Mouse (Mus musculus): Measurements from ENCODE around the gene Lrrc57. TPM values are rescaled to one million over a fixed set of nuclear protein-coding genes. Genes with fewer than 3 reads are reported as not detected.

The Lrrc57 gene
- total RNA-seq (2021) = 10 to 100 TPM; 10.7 to 11.3 TPM
- long read RNA-seq, experiment 1, partial matches to known transcripts = 0 of 17 reads
- long read RNA-seq, experiment 1, other reads (novel, unspliced or antisense) = 9 of 17 reads
- long read RNA-seq, experiment 2, transcript Lrrc57-202 (6 exons, 1,962 nt) = major isoform, 9 of 22 reads
- long read RNA-seq, experiment 2, partial matches to known transcripts = 3 of 22 reads
- long read RNA-seq, experiment 2, other reads (novel, unspliced or antisense) = 6 of 22 reads

DNA sequence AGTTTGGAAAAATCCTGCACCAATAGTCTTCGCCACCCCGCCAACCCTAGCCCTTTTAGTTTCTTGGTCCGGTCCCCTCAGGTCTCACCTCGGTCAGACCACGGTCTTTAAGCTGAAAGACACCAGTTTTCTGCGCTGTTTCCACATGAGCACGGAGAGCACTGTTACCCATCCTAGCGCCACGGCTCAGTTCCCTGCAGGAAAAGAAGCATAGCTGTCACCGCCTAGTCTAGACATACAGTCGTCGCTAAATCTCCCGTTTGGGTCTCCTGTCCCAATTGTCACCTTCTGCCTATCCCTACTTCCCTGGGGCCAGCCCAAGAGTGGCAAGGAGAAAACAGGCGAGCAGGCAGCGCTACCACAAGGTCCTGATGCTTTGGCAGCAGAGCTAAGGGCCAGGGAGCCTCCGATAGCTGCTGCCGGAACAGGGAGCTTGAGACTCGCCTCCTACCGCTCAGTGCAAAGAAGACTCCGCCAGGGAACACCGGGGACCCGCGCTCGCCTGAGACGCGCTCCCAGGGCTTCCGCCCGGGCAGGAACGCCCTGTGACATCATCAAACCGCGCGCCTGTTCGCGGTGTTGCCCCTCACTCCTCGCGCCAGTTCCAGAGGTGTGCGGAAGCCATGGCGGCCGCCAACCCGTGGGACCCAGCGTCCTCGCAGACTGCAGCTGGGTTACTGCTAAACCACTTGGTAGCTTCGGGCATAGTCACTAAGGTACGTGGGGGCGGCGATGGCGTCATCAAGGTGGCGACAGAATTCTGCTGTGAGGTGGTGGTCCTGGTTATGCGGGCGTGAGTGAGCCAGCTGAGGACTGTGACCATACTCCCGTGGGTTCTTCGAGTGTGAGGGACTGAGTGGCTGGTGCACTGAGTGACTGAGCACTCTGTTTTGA, at the start of gene Lrrc57, which contains the start of gene Haus2:
TSS of gene Lrrc57 (minus strand) at position 691 of the 894 bp plus-strand sequence.
TSS of gene Haus2 (plus strand) at position 554 of the 894 bp plus-strand sequence.
- DNase-seq = peak; percentile 87

GRCm38 (mm10) chr2:120658486-120658885, 49.2 kb upstream of the Lrrc57 start:
- no peak for DNase-seq

DNA sequence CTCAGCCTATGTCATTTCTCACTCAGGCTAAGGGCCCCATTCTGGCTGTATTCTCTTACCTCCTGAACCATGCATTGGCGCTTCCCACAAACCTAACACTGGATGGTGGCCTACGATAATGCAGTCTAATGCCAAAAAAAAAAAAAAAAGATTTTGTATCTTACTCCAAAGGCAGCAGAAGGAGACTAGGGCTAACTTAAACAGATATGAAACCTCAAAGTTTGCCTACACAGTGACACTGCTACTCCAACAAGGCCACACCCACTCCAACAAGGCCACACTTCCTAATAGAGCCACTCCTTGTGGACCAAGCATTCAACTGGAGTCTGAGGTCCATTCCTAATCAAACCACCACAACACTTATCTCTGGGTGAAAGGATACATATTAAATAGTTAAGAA, 47.4 kb upstream of the Lrrc57 start:
- DNase-seq = no peak

GRCm38 (mm10) chr2:120655905-120656304, 46.6 kb upstream of the Lrrc57 start:
- no peak for DNase-seq

- no peak for DNase-seq
Observed at GRCm38 (mm10) chr2:120654693-120655092, 45.4 kb upstream of the Lrrc57 start.

DNA sequence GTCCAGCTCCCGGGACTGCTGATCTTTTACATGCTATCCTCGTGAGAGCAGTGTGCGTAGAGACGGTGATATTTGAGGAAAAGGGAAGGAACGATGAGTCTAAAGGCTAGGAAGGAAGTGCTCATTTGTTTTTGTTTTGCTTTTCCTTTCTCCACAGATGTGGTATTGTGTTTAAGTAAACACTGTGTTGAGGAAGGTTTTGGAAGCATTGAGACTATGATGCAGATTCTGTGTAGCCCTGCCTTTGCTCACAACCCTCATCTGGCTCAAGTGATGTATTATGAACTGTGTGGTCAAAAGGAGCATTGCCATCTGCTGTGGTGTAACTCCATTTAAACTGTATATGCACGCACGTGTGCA, 43.6 kb upstream of the Lrrc57 start:
- DNase-seq = no peak

- no peak for DNase-seq
Observed at GRCm38 (mm10) chr2:120652256-120652924, 43.1 kb upstream of the Lrrc57 start.

GRCm38 (mm10) chr2:120646777-120647176, 37.5 kb upstream of the Lrrc57 start:
- DNase-seq = peak; percentile 24

- DNase-seq = peak; percentile 80
Observed at GRCm38 (mm10) chr2:120643836-120644235, 34.5 kb upstream of the Lrrc57 start.

- DNase-seq = no peak
Observed at GRCm38 (mm10) chr2:120640835-120641234, 31.5 kb upstream of the Lrrc57 start.

- DNase-seq = peak; percentile 21
Observed at GRCm38 (mm10) chr2:120631957-120632356, 22.6 kb upstream of the Lrrc57 start.

DNA sequence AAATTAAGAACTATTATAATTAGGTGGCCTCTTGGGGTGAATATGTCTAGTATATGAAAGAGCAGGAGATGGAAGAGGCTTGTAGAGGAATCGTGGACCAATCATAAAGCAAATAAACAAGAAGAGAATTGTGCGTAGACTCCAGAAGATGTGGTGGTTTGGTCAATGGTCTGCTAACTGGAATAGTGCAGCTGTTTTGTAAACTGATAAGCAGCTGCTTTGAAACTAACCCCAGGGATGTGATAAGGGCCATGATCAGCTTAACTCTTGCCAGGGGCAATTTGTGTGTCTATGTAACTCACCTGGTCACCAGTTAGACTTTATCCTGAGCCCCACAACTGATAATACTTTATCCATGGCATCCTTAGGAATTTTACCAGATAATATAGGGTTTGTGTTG, 22.2 kb upstream of the Lrrc57 start:
- DNase-seq = no peak

DNA sequence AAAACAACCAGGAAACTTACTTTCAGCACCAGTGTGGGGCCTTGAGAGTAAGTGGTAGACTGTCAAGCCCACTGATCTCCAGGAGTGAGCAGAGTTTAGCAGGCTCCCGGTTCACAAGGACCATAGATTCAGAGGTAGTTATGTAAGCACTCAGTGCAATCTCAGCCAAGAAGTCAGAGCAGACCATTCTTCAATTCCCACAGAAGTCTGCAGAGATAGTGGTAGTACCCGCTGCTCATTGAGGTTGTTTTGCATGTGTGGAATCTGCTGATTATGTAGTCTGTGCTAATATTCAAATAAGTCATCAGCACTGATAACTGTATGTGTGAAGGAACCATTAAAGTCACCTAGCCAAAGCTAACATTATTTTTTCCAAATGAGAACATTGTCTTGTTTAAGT, 21.3 kb upstream of the Lrrc57 start:
- no peak for DNase-seq

DNA sequence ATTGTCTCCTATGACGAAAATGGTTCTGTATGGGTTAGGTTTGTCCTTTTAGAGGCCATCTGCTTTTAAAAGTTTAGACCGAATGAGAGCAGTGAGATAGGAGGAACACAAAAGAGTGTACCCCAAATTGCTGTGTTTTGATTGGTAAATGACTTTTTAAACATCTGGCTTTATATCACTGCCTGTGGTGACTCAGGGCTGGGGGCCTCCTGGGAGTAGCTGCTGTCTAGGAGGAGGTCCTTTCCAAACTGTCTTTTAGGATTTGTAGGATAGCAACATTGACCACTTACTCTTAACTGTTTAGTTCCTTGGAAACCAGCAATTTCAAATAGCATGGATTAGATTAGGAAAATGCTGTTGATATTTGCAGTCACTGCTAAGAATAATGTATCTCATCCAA, 20.9 kb upstream of the Lrrc57 start:
- peak; percentile 23 for DNase-seq

GRCm38 (mm10) chr2:120628886-120629735, 19.8 kb upstream of the Lrrc57 start, which contains the start of gene Stard9:
Gene Stard9 (plus strand): TSS chr2:120629121.
- DNase-seq = peak; percentile 99

DNA sequence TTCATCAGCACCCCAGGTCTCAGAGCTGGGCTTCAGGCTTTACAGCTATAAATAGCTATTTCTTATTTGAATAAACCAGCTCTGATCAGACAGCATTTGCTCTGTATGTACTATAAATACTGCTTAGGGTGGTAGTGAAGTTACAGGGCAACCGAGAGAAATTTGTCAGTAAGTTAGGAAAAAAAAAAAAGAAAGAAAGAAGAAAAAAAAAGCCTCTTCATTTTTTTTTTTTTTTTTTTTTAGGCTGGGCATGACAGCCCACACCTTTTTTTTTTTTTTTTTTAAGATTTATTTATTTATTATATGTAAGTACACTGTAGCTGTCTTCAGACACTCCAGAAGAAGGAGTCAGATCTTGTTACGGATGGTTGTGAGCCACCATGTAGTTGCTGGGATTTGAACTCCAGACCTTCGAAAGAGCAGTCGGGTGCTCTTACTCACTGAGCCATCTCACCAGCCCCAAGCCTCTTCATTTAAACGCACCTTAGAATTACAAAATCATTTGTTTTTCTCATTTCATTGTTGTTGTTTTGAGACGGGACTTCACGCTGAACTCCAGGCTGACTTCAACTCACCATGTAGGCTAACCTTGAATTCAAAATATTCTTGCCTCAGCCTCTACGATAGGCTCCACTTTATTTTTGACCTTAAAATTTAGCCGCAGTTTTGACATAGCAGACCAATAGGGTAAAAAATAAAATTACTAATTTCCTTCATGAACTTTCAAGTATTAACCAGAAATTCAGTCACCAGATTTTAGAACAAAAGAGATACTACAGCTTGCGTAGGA, 19.0 kb upstream of the Lrrc57 start:
- DNase-seq = no peak

DNA sequence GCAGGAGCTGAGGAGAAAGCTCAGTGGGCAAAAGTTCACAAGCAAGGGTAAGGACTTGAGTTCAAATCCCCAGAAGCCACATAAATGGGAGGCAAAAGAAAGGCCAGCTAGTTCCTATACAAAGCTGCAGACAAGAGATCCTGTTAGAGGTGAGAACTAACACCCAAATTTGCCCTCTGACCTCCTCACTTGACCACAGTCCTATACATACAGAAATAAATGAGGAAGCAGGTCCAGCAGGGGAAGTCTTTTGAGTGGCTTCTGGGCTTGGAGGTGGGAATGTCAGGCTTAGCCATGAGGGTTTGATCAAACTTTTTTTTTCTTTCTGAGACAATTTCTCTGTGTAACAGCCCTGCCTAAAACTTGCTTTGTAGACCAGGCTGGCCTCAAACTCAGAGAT, 13.6 kb upstream of the Lrrc57 start:
- no peak for DNase-seq

- no peak for DNase-seq
Observed at GRCm38 (mm10) chr2:120619538-120619937, 10.2 kb upstream of the Lrrc57 start.

DNA sequence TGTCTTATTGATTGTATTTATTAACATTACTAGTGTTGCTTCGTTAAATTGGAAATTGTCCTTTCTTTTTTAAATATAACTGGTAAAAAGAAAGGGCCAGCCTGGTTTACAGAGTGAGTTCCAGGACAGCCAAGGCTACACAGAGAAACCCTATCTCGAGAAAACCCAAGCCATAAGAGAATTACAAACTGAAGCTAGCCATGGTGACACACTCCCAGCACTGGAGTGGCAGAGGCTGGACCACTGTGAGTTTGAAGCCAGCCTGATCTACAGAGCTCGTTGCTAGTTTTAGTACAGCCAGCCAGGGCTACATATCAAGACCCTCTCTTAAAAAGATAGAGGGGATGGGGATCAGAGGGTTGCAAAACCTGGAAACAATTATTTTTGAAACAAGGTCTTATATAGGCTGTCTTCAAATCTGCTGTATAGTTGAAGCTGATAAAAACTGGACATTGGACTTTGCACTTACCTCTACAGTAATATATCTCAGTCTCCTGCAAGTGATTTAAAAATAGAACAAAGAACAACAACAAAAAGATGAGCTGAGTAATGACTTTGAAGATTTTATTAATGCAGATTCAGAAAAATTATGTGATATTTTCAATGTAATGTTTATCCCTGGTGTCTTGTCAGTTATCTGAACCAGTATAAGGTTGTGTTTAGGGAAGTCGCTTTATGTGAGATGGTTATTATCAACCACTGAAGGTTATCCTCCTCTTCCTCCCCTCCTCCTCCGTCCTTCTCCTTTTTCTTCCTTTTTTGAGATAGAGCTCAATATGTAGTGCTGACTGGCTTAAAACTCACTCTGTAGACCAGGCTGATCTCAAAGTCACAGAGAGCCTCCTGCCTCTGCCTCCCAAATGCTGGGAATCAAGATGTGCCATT, 7.2 kb upstream of the Lrrc57 start:
- no peak for DNase-seq
